In genomic region chr16:50251417-50251975, GRCm38 (mm10) we compare ENCODE assay signal across 16 mouse cellular contexts.
DNase-seq lines count a peak whose midpoint lies in the region; ATAC-seq and TF ChIP-seq lines count a peak whose summit lies in the region.
"Had no signal": no experiment of that assay in that cellular context is flagged by ENCODE, and none has a peak within 500 bp of the region (broad histone marks: within the 10 kb centered on the region; RNA-seq: fewer than 3 reads in every experiment).

No protein-coding gene starts in this region.

- 47% methylated on average over 6 of the region's 6 CpGs for WGBS in lung, embryonic 14.5 days
- whole genome bisulfite sequencing in lung, adult 2 months = 40% methylated on average over 6 of the region's 6 CpGs
- WGBS in intestine, embryonic 15.5 days = 81% methylated on average over 6 of the region's 6 CpGs

- intact Hi-C loops in gastrocnemius, adult 2 months (cut with DNase I) = loop anchor here (5.0 to 10.0 kb wide), 2 partner anchors 56 to 183 kb away; partner anchors contain the start of gene Bbx

- no peak for ATAC-seq in lung, embryonic 14.5 days (ENCODE audit: insufficient read depth)
- no peak for ATAC-seq in intestine, embryonic 15.5 days
- ATAC-seq: forebrain, embryonic 14.5 days had no signal

- H3K9ac ChIP-seq in lung, embryonic 14.5 days = no peak overlapping the region
- no peak overlapping the region for H3K9ac ChIP-seq in intestine, embryonic 15.5 days
- H3K9ac ChIP-seq: heart, embryonic 12.5 days; hindbrain, embryonic 15.5 days had no signal

- no peak for TF ChIP-seq POLR2A in lung, adult 2 months (IDR thresholded peaks at IDR 0.05; ENCODE audit: borderline replicate concordance, extremely low read depth, low read depth, low read length)
- no peak for TF ChIP-seq POLR2A in bone marrow macrophage, adult 2 months (IDR thresholded peaks at IDR 0.05; ENCODE audit: borderline replicate concordance, low read depth, low read length)

- H3K4me2 ChIP-seq in lung, embryonic 14.5 days = no peak overlapping the region
- H3K4me2 ChIP-seq in intestine, embryonic 15.5 days (replicated peaks) = no peak overlapping the region
- H3K4me2 ChIP-seq: heart, embryonic 12.5 days; hindbrain, embryonic 15.5 days had no signal

- H3K27me3 ChIP-seq in lung, embryonic 14.5 days (ENCODE audit: insufficient read depth, low read length) = no peaks in the 10 kb centered on the region
- H3K27me3 ChIP-seq in intestine, embryonic 15.5 days (replicated peaks) = no peaks in the 10 kb centered on the region
- H3K27me3 ChIP-seq: heart, embryonic 12.5 days; hindbrain, embryonic 15.5 days had no signal

- H3K36me3 ChIP-seq in lung, embryonic 14.5 days (ENCODE audit: insufficient read depth) = no peaks in the 10 kb centered on the region; the same call in 1 of the 2 replicates
- H3K36me3 ChIP-seq in intestine, embryonic 15.5 days = no peaks in the 10 kb centered on the region
- H3K36me3 ChIP-seq: hindbrain, embryonic 15.5 days had no signal

- H3K4me1 ChIP-seq in lung, embryonic 14.5 days (ENCODE audit: insufficient read depth) = no peaks in the 10 kb centered on the region
- no peaks in the 10 kb centered on the region; the same call in 1 of the 2 replicates for H3K4me1 ChIP-seq in lung, adult 2 months (ENCODE audit: control insufficient read depth, insufficient read depth, low read length)
- H3K4me1 ChIP-seq in bone marrow macrophage, adult 2 months (ENCODE audit: control insufficient read depth, insufficient read depth, low read length) = peaks cover 7% of the 10 kb centered on the region
- no peaks in the 10 kb centered on the region for H3K4me1 ChIP-seq in intestine, embryonic 15.5 days (replicated peaks)
- H3K4me1 ChIP-seq: embryonic facial prominence, embryonic 10.5 days; forebrain, embryonic 10.5 days; hindbrain, embryonic 15.5 days had no signal

- H3K27ac ChIP-seq in lung, embryonic 14.5 days (ENCODE audit: low read depth) = no peak overlapping the region
- H3K27ac ChIP-seq in bone marrow macrophage, adult 2 months (ENCODE audit: insufficient read depth, low read depth, low read length) = peak overlapping the region; percentile 19; the same call in 1 of the 2 replicates
- H3K27ac ChIP-seq in gastrocnemius, adult 2 months = no peak overlapping the region
- H3K27ac ChIP-seq in intestine, embryonic 15.5 days = no peak overlapping the region
- H3K27ac ChIP-seq: embryonic facial prominence, embryonic 10.5 days; forebrain, embryonic 10.5 days; hindbrain, embryonic 15.5 days had no signal

- peak; percentile 79 for DNase-seq in heart, adult 11 months
- no peak for DNase-seq in heart, postnatal 4 days
- DNase-seq in lung, embryonic 14.5 days = peak; percentile 26
- no peak for DNase-seq in lung, adult 2 months
- peak; percentile 19 for DNase-seq in 416B (ENCODE audit: low read depth)
- DNase-seq in gastrocnemius, adult 2 months = no peak
- DNase-seq: adrenal gland, postnatal 25 days; cerebellum, adult 9-10 months; gastrocnemius, postnatal 36 days had no signal

- no peak for TF ChIP-seq CTCF in lung, embryonic 14.5 days (IDR thresholded peaks at IDR 0.05; ENCODE audit: low read depth)
- TF ChIP-seq CTCF in lung, adult 2 months (IDR thresholded peaks at IDR 0.05; ENCODE audit: insufficient read depth, low read length) = no peak
- TF ChIP-seq CTCF in bone marrow macrophage, adult 2 months (IDR thresholded peaks at IDR 0.05; ENCODE audit: low read depth, low read length) = no peak
- TF ChIP-seq CTCF in gastrocnemius, adult 2 months (IDR thresholded peaks at IDR 0.05) = no peak

- no peaks in the 10 kb centered on the region for H3K9me3 ChIP-seq in lung, embryonic 14.5 days (ENCODE audit: low read depth, low read length)
- H3K9me3 ChIP-seq in intestine, embryonic 15.5 days = no peaks in the 10 kb centered on the region
- H3K9me3 ChIP-seq: embryonic facial prominence, embryonic 10.5 days; forebrain, embryonic 10.5 days; heart, embryonic 12.5 days; hindbrain, embryonic 15.5 days had no signal

- no peak overlapping the region for H3K4me3 ChIP-seq in lung, embryonic 14.5 days (ENCODE audit: low read depth, low read length)
- H3K4me3 ChIP-seq in lung, adult 2 months (replicated peaks; ENCODE audit: extremely low read depth, low read depth, low read length) = no peak overlapping the region
- no peak overlapping the region for H3K4me3 ChIP-seq in bone marrow macrophage, adult 2 months (ENCODE audit: insufficient read depth, low read length)
- H3K4me3 ChIP-seq in gastrocnemius, adult 2 months = no peak overlapping the region
- no peak overlapping the region for H3K4me3 ChIP-seq in intestine, embryonic 15.5 days (replicated peaks)
- H3K4me3 ChIP-seq: embryonic facial prominence, embryonic 10.5 days; forebrain, embryonic 10.5 days; heart, embryonic 12.5 days; hindbrain, embryonic 15.5 days had no signal

Comparison
In these comparisons a context has a peak if more than half of its experiments do, and no peak if none do; other contexts are left out.
1. DNase-seq: peak in heart, adult 11 months (single experiment), lung, embryonic 14.5 days (single experiment) and 416B (single experiment); none in heart, postnatal 4 days (single experiment), lung, adult 2 months (single experiment) and gastrocnemius, adult 2 months (single experiment).